Mouse (Mus musculus) spleen, postnatal 4 days (tissue): ENCODE results near the gene Daxx.

Experiments used
- DNase-seq, 2 experiments: peaks; one replicate each; pipeline ENCODE4 v3.0.0; 2022; ENCODE audit warnings: low spot score in 2 of 2

The Daxx gene

DNA sequence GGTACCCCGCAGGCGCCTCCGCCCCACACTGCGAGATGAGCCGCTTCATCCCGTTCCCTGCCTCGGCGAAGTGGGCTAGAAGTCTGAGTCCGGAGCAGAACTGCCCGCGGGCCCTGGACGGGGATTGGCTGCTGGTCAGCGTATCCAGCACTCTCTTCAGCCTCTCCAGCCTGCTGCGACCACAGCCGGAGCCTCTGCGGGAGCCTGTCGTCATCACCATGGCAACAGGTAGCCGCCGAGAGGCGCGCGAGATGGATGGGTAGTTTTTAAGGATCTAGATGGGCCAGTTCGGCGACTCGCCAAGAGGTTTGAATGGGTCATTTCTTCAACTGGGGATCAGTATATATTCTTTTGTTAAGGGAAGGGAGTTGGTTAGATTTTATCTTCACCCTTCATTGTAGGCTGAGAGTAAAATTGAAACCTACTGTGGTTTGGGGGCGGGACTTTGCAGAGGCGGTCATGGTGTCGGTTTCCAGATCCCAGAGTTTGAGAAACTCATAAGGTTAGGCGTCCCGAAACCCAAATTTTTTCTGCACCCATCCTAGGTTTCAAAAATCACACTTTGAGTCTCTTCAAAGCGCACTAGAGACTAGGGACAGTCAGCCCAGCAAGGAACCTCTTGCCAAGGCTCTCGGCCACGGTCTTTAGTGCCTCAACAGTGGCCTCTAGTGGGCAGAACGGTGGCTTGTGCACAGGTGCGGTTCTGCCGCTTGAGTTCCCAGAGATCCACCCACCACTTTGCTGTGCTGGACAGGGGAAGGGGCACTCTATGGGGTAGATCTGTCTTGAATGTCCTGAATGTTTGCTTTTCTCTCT is 11.3 kb downstream of the Daxx start:
- peak; percentile 89 to 95 for DNase-seq

DNA sequence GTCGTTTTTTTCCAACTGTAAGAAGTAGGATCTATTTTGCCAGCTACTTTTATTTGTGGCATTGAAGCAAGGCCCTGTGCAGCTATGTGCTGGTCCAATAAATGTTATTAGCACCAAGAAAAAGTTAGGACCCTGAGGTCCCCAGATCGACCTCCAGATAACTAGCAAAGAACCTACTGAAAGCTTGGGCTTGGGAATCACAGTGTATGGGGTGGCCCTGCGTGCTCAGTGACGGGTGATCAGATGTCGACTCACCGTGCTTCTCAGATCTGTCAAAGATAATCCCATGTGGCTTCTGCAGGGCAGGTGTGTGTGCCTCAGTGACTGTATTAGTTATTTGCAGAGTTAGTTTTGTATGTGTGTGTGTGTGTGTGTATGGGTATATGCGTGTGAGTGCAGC is 12.1 kb downstream of the Daxx start:
- no peak for DNase-seq

GRCm38 (mm10) chr17:33924577-33925283 is 15.5 kb downstream of the Daxx start:
- DNase-seq, result peak; percentile 72 to 88

GRCm38 (mm10) chr17:33925406-33926116 is 16.3 kb downstream of the Daxx start:
- DNase-seq, result no peak

- peak in 1 of 2 experiments; percentile 69 for DNase-seq
Observed at GRCm38 (mm10) chr17:33926207-33926932, 17.2 kb downstream of the Daxx start.

DNA sequence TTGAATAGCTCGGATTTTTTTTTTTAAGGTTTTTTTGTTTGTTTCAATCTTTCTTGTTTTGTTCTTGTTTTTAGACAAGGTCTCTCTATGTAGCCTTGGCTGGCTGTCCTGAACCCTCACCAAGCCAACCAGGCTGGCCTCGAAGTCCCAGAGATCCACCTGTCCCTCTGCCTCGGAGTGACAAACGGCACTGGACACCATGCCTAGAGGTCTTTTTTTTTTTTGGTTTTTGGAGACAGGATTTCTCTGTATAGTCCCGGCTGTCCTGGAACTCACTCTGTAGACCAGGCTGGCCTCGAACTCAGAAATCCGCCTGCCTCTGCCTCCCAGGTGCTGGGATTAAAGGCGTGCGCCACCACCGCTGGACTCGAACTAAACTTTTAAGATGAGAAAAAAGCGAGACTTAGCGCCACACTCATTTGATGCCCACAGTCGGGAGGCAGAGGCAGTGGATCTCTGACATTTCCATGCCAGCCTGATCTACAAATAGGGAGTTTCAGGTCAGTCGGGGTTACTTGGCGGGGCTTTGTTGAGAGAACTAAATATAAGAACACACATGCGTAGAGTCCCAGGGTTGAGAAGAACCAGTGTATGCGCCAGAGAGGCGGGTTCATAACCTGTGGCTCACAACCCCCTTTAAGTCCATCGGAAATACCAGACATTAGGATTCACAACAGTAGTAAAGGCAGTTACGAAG is 19.2 kb downstream of the Daxx start:
- no peak for DNase-seq

DNA sequence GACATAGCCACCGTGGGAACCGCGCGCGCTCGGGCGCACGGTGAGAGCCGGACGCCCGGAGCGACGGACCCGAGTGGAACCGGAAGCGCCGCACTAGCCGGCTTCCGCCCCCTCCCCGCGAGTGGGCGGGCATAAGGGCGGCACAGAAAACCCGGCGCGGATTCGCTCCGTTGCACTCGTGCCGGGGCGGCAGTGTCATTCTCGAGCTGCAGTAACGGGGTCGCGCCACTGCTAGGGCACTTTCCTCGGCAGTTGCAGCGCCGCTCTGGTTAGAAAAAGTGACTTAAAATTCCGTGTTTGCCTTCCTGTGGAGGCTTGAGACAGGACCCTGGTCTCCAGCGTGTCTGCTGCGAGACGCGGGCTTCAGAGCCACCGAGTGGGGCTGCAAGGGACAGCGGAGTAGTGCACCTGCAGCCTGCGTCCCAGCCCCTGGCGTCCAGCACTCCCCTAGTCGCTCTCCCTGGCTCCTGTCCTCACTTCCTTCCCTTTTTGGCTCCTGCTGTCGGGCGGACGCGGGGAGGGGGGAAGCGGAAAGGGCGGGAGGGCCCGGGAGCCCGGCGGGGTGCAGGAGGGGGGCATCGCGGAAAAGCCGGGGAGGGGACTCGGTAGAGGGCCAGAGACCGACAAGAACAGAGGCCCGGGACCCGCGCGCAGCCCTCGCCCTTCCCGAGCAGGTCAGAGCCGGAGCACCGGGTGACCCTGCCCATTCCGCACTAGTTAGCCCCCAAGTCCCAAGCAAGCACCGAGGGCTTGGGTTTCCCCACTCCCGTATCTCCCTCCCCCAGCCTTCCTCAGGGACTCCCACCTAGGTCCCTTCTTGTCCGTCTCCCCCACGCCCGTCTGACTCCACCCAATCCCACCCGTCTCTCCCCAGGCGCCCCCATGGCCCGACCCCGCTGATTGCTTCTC is 20.4 kb downstream of the Daxx start, which contains the start of gene Rgl2:
Rgl2 (plus strand) TSS at position 173 of the 909 bp plus-strand sequence.
- peak; percentile 97 to 99 for DNase-seq

- peak in 1 of 2 experiments; percentile 82 for DNase-seq
Observed at GRCm38 (mm10) chr17:33930280-33931158, 21.3 kb downstream of the Daxx start.

DNA sequence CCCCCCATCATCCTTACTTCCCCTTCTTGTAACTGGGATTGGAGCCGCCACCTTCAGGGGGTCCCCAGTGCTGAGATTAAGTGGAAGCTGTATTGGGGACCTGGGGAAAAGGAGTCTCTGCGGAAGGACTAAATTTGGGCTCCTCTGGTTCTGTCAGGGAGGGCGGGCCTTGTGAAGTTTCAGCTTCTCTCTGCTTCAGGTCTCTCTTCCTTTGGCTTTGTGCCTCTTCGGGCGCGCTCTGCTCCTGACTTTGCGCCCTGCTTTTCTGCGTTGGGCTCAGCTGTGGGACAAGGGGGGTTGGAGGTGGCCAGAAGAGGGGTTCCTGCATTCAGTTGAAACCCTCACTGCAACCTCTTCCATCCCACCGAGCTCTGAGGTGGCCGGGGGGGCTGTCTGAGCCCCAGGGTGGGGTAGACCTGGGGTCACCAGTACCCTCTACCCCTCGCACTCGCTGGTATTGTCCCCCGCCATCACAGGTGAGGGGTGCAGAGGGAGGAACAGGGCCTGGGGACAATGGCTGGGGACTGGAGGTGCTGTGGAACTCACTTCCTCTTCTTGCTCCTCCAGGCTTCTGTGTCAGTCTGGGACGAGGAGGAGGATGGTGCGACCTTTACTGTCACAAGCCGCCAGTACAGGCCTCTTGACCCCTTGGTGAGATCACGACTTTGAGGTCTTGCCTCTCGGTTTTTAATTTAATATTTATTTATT is 22.1 kb downstream of the Daxx start:
- DNase-seq, result peak in 1 of 2 experiments; percentile 67

DNA sequence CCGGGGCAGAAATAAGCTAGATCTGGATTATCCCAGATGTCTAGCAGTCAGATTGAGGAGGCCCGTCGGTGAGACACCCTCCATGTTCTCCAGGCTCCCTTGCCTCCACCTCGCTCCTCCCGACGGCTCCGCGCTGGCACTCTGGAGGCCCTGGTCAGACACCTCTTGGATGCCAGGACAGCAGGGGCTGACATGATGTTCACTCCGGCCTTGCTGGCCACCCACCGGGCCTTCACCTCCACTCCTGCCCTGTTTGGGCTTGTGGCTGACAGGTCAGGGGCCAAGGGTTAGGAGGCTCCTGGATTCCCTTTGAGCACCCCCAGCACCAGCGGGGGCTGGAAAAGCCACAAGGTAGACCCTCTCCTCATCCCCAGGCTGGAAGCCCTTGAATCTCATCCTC is 22.7 kb downstream of the Daxx start:
- DNase-seq, result peak in 1 of 2 experiments; percentile 65

- peak in 1 of 2 experiments; percentile 63 for DNase-seq
Observed at GRCm38 (mm10) chr17:33932448-33932847, 23.2 kb downstream of the Daxx start.

- peak in 1 of 2 experiments; percentile 60 for DNase-seq
Observed at GRCm38 (mm10) chr17:33932970-33933369, 23.8 kb downstream of the Daxx start.

GRCm38 (mm10) chr17:33935422-33936055 is 26.3 kb downstream of the Daxx start:
- peak in 1 of 2 experiments; percentile 64 for DNase-seq

GRCm38 (mm10) chr17:33936993-33937392 is 27.8 kb downstream of the Daxx start:
- DNase-seq, result no peak

DNA sequence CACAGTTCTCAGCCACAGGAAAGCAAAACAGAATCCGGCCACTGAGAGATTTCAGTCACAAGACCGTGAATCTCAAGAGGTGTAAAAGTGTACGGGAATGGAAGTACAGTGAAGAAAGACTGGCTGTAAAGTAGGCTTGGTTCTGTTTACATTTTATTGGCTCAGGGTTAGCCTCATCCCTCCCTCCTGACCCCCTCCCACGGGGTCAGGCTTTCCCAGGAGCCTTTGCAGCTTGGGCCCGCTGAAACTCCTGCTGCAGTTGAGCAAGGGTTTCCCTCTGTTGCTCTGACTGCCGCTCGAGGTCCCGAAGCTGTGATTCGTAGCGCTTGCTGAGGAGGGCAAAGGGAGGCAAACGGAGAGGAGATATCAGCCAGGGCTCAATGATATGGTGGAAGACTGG is 29.6 kb downstream of the Daxx start:
- no peak for DNase-seq

DNA sequence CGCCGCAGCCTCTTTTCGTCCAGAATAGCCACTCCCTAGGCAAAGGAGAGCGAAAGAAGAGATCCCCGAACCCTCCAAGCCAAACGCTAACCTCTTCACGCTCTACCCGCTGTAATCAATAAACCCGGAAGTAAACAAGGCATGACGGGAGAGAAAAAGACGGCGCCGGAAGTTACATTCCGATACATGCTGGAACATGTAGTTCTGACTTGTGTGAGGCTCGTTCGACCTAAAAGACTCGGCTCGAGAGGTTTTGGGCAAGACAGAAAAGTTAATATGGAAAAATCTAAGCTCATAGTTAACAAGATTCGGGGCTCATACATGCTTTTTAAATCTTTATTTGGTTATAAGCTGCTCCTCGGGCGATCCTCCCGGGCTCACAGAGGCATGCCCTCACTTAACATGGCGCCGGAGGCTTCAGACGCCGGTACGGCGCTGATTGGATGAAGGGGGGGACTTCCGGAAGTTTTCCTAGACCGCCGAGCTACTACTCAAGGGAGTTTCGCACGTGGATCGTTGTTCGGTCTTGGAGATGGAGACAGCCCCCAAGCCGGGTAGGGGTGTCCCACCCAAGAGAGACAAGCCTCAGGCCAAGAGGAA is 31.1 kb downstream of the Daxx start, which contains the start of the genes Pfdn6 and Wdr46:
Pfdn6 (minus strand) TSS at position 138 of the 600 bp plus-strand sequence.
Wdr46 (plus strand) TSS at position 455 of the 600 bp plus-strand sequence.
- DNase-seq, result peak; percentile 84 to 92

DNA sequence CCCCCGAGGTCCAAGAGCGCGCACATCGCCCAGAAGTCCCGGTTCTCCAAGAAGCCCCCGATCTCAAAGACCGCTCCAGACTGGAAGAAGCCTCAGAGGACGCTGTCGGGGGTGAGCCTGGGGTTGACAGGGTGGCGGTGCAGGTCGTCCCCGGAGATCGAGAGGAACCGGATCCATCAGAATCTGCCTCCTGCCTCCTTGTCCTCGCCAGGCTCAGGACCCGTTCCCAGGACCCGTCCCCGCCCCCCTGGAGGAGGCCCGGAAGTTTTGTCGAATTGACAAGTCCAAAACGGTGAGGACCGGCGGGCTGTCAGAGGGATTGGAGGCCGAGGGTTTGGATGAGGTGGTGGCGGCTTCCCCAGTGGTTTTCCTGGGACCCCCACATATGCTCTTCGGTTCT is 31.8 kb downstream of the Daxx start:
- peak in 1 of 2 experiments; percentile 75 for DNase-seq
